Mouse (Mus musculus) gonadal fat pad, adult 2 months (tissue): ENCODE results near the gene Frmd8. TPM values are rescaled to one million over a fixed set of nuclear protein-coding genes. Genes with fewer than 3 reads are reported as not detected.
A peak's percentile ranks its signal among the peaks of the same experiment; 100 is the strongest.

Experiments used
- DNase-seq: peaks from one replicate; pipeline ENCODE4 v3.0.0-alpha.2; 2012; ENCODE audit warnings: low read depth
- polyA plus RNA-seq: library from polyadenylated mRNA; depleted of rRNA; stranded (reverse); fragments of >200 nt; gene quantifications from 2 replicates; pipeline ENCODE4 v1.2.3, GENCODE M21; 2012

Frmd8 gene
- polyA plus RNA-seq, 1 experiment: 15.1 TPM

DNA sequence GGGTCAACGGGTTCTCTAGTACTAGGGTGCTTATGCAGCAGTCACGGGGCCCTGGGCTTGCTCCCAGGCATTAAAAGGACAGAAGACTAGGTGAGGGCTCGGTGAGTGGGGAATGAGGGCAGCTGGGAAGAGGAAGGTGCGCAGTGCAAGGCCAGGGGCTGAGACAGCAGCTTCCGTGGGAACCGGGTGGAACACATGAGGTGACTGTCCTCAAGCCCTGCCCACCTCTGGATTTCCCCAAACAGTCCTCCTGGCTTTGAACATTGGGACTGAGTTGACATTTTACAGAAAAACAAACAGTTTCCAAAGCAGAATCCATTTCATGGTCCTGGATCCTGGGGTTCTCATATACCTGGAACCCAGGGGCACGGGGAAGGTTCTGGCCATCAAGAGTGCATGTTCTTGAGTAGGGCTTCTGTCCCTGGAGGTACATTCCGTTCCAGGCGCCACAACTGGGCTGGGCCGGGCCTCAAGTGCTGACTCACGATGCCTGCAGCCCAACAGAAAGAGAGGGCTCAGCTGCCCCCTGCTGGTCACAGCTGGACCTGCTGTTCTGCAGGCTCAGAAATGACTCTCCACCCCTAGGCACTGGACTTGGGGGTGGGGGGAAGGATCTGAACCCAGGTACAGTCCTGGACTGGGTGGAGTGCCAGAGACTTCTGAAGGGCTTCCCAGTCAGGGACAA, 25.1 kb downstream of the Frmd8 start:
- DNase-seq: no peak

DNA sequence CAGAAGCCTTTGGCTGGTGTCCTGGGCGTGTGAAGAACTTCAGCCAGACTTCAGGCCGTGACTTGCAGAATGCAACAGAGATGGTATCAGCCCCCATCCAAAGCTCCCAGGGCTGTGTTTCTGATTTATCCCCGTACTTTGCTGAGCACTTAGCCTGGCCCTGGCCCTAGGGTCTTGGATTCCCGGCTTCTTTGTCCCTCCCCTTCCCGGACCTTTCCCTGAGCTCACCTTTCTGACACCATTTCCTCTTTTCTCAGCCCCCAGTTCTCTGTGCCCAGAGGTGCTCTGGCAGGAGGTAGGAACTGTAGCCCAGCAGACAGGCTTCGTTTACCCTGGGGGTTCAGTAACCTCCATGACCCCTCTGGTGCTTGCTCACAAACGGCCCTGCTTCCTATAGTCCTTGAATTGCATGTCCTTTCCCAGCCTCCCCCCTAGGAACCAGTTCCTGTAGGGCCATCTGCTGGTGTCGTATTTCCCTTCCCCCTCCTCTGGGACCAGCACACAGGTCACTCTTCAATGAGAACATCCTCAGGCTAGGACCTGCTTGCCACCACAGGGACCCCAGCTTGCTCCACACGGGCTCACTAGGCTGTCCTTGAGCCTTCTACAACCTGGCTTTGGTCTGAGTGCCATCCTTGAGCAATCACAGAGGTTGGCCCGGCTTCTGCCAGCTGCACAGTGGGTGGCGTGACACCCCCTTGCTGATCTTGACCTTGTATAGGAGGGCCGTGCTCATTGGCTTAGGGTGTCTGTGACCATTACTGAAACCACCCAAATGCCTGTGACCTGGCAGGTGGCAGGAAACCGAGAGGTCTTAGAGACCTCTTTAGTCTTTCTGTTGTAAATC, 26.0 kb downstream of the Frmd8 start:
- DNase-seq: no peak

DNA sequence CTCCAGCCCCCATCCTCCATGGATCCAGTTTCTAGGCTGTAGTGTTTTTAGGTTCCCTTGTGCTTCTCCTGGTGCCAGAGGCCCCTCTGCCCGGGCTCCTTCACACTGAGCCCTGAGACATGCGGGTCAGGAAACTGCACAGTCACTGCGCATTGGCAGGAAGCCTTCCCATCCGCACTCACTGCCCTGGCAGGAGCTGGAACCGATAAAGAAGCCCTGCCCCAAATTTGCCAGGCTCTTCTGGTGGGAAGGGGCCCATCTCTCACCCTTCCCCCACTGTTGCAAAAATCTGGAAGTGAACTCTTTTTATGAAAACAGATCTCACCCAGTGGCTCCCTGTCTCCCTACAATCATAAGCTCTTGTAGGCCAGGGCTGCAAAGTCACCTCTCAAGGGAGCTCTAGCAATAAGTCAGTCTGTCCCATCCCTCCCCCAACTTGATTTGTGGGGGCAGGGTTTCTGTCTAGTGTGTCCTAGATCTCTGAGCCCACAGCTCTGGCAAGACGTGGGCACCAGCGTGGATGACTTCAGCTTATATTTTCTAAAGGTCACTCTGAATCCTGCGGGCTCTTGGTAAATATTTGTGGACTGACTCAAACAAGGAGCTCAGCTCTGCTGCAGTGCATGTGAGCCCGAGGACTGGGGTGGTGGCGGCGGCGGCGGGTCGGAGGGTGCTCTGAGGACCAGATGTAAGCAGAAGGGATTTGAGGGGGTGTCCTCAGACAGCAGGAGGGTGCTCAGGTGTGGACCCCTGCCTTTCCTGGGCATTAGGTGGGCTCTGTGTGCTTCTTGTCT, 26.8 kb downstream of the Frmd8 start:
- DNase-seq: peak; percentile 30

DNA sequence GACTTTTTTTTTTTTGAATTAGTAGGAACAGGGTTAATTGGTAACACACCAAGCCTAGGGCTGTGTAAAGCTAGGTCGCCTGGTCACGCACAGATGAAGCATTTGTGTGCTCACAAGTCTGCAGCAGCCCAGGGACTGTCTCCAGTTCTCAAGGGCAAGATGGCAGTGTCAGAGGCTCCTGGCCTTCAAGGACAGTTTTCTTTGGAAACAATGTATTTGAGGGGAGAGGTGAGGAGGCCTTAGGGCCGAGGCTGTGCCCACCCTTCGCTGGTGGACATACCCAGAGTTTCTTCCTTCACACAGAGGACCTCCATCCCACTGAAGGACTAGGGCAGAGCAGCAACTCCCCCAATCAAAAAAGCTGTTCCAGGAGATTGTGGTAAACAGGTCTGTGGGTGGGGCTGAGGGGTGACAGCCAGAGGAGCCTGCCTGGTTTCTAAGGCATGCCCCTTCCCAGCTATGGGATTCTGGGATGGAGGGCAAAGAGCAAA, 27.7 kb downstream of the Frmd8 start:
- no peak for DNase-seq

DNA sequence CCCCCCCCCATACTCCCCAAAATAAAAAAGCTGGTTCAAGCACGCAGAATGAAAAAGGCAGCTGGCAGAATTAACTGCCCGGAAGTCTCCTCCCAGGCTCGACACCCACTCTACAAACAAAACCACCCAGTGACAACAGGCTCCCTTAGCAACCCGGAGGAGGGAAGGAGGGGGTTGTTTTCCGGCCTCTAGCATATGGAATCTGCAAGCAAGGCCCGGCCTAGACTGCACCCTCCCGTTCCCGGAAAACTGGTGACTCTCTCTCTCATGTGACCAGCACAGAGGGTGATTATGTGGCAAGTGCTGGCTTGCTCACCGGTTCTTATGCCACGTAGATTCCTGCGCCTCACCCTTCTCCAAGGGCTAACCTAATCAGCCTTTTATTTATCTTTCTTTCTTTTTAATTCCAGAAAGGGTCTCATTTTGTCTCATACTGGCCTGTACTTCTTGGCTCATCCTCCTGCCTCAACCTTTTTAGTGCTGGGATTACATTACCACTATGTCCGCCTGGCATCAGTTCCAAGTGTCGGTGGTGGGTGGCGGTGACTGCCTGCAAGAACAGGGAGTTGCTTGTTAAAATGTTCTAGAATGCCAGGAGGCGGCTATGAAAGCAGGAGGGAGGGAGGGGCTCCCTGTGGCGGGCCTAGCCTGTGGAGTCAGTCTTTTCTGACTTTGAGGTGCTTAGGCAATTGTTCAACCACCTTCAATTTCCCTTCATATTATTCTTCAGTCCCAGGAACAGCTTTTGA, 28.3 kb downstream of the Frmd8 start:
- DNase-seq: peak; percentile 89

DNA sequence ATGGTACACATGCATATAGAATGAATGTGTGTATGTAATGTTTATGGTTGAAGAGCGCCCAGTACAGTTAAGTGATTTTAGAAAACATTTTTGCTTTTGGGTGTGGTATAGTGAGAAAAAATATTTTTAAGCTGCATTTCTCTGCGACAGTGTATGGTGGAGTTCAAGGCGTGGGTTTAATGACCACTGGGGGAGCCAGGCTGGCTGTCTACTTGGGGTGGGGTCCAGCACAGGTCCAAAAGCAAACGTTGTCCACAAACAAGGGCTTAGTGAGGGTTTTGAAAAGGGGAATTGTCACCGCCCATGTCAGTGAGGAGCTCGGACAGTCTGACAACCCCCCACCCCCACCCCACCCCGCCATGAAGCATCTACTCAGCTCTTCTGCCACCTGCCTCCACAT, 28.9 kb downstream of the Frmd8 start:
- DNase-seq: no peak

DNA sequence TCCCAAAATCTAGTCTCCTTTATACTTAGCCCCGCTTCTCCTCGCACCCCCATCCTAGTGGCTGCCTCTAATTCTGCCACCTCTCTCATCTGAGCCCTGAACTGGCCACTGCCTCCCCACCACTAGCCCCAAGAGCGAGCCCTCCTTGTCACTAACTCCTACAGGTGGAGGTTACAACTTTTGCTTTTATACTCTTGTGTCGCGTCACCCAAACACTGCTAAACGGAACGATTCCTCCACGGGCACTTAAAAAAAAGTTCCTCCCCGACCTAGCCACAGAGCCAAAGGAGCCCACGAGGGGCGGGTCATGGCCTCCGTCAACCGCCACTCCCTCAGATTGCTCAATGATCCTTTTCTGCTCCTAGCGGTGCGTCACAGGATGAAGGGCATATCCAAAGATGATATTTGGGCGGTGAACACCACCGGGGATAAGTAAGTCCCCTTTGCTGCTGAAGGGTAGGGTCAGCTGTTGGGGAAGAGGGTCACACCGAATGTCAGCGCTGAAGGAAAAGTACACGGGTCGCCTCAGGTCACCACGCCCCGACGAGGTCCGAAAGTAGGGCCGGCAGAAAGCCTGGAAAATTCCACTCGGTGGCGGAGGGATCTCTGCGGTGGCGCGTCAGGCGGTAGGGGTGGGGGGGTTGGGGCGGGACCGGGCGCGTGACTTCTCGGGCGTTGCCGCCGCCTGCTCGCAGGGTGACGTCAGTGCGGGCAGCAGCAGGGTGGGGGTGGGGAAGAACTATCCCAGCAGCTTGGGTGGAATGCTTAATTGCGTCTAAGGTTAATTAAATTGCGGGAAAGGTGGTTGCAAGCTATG, 29.5 kb downstream of the Frmd8 start:
- DNase-seq: no peak

DNA sequence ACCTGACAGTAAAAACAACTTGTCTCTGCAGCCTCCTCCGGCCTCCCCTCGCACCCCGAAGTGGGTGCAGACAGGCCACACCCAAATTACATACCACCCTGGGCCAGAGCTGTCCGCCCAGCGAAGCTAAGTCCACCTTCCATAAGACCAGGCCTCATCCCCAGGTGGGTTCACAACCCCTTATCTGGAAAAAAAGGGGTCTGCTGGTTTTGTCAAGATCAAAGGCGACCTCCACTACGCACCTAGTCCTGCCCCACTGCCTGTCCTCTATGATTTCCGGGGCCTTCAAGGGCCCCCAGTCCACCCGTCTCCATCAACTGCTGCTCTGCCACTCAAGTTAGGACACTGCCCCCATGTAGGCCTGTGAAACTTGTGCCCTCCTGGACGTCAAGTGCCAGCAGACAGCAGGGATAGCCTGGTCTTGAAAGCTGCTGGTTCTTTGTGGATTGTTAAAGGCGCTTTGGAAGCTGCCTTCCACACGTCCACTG, 30.2 kb downstream of the Frmd8 start:
- DNase-seq: no peak

DNA sequence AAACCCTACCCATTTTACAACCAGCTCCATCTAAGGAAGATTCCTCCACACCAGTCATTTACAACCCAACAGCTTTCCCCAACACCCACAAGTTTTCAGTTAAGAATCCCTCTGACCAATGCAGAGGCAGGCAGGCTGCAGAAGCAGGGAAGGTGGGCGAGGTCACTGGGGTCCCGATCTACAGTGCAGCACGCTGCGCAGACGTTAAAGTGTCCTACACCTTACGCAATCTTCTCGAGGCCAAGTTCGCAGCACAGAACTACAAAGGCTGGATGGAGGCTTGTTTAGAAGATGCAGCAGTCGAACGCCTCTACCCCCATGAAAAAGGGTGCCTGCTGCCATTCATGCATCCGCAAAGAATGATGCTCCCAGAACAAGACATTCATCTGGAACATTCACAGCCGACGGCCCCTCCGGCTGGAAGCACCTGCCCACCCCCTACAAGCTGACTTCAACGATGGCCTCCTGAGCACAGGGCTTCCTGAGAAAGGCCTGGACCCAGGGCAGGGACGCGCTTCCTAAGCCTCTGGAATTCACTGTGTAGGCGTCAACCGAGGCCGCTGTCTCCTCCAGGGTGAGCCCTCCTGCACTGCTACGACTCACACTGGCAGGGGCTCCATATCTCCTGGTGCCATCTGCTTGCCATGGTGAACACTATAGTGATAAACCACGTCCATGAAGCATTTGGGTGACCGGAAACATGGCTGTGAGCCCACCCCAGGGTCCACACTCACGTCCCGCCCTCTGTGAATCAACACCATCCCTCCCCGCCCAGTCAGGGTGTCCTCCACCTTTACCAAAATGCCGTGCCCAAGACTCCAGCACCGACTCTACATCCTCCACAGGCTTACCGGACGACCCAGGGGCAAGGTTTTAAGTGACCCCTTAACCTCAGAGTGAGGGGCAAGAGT, 31.0 kb downstream of the Frmd8 start:
- DNase-seq: no peak

DNA sequence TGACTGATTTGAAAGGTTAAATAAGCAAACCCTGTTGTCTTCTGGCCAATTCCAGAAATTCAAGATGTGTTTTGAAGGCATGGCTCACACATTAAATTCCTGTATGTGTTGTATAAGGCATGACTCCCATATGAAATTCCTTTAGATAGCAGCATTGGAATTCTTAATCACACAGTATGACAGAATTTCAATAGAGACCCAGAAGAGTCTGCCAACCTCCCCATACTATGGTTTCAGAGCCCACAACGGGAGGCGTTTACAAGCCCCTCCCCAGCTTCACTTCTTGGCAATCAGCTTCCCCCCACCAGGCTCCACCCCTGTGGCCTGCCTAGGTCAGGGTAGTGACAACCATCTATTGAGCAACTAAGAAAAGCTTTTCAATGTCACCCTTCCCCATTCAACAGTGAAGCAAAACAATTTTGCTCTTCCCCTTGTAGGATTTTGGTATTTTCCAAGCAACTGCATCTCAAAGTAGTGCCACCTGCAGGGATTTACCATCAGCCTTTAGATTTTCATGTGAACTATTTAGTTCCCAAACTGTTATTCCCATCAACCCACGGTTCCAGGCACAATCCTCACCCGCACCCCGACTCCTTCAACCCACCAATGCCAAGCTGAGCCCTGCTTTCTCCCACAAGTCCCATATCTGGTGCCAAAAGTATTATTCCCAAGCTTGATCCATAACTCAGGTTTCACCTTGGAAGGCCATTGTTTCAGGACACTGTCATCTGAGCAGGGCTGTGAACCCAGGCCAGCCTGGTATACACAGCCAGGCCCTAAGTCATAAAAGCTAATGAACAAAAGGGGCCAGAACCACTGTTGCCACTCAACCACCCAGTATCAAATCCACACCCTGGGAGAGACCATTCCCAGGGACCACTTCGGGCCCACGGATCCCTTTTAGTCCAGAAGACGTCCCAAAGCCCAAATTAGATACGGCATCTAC, 32.0 kb downstream of the Frmd8 start:
- no peak for DNase-seq

DNA sequence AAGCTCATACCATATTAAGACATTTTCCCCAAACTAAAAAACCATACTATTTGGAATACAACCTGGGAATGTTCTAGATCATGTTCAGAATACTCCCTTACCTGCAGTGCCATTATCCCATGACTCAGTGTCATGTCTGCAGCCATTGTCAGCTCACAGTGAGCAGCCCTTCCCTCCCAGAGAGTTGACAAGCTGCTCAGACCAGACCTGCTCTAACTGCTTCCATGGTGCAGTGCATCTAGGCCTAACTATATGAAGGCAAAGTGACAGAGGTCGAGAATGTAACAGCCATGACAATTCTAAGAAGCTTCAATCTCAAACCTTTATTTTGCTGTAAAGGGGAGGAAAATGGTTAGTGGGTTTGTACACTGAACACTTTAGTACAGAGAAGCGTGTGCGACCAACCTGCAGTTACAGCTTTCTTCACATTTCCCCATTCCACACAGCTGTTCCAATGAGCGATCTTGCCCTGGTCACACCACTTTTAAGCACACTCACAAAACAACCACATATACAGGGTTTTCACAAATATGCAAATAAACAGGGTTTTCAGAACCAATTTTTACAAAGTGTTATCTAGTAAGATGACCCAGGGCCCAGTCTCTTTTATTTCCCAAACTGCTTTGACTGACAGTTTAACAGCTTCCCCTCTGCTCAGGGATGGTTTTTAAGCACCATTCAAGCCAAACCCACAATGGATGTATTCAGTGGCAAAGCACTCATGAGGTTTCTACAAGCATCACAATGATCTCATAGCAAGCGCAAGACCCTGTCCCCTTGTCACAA, 32.9 kb downstream of the Frmd8 start:
- no peak for DNase-seq

DNA sequence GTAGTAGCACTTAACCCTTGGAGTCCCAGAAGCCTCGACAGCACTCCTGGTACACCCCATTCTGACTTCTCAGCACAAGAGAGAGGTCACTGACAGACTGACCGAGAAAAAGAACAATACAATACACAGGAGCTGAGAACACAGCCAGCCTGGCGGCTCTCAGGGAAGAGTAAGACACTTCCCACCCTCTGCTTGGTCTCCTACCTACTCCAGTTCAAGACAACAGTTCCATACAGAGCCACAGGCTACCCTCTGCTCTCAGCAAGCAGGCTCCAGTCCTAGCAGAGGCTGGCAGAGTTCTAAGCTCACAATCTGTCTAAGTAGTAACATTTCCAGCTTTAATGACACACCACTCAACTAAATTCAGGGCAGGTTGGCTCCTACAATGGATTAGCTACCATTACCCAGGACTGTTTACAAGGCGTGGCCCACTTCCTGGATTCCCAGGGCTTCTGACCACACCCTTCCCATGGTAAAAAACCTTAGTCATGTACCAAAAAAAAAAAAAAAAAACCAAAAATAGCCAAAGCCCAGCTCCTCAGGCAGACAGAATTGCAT, 33.6 kb downstream of the Frmd8 start:
- no peak for DNase-seq

DNA sequence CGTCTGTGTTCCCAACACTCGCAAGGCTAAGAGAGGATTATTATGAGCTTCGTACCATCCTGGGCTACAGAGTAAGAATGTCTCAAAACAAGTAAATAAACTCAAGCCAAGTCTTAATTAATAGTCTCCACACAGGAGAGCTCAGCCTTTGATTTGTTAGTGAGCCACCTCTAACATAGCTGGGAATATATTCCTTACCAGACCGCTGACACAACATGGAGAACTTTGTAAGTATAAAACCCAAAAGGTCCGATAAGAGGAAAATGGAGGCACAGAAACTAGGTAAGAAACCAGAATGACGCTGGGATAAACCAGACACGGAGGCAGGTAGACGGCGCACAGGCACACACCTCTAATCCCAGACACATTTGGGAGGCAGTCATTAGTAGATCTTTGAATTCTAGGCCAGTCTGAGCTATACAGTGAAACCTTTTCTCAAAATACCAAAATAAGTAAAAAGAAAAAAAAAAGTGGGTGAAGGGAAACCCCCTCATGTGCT, 34.1 kb downstream of the Frmd8 start:
- no peak for DNase-seq

DNA sequence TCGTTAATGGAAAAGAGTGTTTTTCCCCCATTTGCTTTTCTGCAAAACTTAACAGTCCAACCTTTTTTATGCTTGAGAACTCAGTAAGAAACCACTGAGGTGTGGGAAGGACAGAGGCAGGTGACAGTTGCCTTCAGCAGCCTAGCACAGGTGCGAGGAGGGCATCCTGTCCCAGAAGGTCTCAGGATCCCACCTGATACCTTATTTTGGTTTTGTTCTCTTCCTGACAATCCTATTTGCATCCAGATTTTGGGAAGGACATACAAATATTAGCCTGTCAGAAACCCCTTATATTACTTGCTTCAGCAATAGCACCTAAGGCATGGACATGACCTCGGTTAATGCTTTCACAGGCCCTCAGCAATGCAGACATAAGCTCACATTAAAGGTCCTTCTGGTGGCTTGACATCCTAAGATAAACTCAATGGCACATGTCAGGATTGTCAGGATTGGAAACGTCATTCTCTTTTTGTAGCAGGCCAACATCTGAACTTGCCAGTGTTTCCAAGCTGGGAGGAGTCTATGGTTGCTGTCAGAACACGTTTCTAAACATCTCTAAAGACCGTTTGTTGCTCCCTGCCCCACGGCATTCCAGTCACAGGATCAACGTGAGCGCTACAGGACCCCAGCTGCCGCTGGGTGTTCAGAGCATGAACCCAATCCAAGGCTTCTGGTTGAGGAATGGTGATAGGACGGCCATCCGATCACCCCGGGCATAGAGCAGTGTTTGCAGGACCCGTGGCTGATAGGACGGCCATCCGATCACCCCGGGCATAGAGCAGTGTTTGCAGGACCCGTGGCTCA, 34.8 kb downstream of the Frmd8 start:
- DNase-seq: no peak

DNA sequence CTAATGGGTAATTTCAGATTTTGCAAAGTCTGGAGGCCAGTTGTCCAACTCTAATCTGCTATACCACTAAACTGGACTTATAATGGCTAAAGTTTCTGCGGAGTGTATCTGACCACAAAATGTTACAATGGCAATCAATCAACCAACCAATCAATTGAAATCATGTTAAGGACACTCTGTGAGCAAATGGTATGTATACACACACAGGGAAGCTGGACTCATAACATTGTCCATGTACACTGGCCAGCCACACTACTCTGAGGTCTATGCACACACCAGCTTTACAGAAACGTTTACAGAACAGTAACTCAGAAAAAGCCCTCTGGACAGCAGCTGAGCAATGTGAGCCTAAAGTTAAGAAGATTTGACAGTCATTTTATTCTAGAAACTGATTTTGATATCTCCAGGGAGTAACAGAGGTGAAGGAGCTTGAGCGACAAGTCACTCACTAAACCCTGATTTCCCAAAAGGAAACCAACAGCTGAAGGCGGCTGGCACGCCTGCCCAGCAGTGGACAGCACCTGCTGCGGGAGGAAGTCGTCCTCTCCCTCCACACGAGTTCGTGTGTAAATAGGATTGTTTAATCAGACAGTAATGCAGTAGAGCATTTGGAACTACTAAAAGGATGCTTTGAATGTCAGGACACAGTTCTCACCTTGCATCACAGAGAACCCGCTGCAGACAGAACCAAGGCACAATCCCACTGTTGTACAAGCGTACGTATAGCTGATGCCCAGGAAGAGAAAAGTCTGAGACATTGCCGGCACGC, 35.6 kb downstream of the Frmd8 start:
- no peak for DNase-seq

DNA sequence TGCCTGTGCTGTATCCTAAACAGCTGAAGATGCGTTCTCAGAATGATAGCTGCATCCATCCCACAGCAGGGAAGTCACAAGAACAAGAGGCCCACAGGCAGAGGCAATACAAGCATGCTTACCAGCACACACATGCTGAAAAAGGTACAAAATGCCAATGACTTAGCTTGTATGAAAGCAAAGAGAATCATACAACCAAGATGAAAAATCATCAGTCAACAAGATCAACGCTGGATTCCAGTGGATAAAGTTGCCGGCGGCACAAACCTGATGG, 36.2 kb downstream of the Frmd8 start:
- no peak for DNase-seq
